Mouse (Mus musculus) brain, adult 2 months (tissue): ENCODE data around the gene Psg26.
"Not testable (repeated sequence)": the region's sequence is repeated elsewhere in the genome, so short reads cannot be mapped to it uniquely, and the experiment has no call there.

Experiments used
- DNase-seq: peaks from one replicate; pipeline ENCODE4 v3.0.0; 2011; ENCODE audit warnings: low read depth, low spot score

The Psg26 gene

DNA sequence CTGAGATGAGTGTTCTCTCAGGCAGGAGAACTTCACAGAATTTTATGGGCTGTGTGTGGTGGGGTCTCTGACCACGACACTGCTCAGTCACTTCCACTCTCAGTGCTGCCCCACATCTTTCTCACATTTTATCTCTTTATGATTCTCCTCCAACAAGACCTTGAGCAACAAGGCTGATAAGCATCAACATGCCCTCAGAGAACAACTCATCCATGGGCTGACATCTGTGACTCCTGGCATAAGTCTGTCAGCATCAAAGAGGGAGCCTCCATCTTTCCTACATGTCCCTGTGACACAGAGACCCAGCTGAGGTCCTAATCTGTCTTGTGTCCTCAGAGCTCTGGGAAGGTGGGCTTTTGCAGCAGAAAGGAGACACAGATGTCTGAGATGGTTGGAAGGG is at the start of gene Psg26:
Gene Psg26 (minus strand): TSS at position 101 of the 400 bp plus-strand sequence.
- no peak for DNase-seq

DNA sequence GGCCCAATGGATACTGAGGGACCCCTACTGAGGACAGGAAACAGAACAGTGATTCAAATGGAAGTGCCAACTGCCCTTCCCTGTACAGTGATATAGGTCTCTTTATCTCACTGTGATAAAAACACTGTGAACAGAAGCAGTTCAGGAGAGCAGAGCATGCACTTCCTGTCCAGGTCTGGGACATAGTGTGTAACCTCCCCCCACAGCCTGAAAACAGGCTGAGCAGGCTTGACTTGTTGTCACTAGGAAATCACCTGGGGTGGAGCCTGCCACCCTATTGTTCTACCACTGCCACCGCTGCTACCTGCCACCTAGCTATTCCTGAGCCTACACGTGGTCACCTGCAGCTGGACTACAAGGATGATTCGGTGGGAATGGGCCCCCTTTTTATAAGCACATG is 49.4 kb upstream of the Psg26 start:
- no peak for DNase-seq

DNA sequence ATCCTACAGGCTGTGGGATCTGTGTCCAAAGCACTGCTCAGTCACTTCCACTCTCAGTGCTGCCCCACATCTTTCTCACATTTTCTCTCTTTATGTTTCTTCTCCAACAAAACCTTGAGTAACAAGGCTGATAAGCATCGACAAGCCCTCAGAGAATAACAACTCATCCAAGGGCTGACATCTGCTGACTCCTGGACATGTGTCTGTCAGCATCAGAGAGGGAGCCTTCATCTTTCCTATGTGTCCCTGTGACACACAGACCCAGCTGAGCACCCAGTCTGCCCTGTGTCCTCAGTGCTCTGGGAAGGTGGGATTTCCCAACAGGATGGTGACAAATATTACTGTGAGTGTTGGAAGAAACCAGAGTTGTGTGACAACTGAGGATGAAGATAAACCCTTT is 48.2 kb upstream of the Psg26 start, which contains the start of gene Psg25:
Gene Psg25 (minus strand): TSS at position 101 of the 400 bp plus-strand sequence.
- DNase-seq, result no peak

DNA sequence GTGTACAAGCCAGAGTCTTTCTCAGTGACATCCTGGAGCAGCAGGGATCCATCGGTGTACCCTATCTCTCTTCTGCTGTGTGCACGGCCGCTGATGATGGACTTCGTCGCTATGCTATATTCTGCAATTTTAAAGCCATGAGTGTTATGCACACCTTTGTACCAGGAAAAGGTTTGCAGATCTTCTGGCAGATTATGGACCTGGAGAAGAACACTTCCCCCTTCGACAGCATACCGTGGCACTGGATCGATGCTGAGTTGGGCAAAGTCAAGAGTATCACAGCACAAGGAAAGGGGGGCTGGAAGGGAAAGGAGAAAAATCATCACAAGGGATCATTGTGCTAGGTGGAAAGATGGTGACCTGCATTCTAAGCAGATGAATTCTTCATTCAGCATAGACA is 40.7 kb upstream of the Psg26 start:
- DNase-seq, result no peak

DNA sequence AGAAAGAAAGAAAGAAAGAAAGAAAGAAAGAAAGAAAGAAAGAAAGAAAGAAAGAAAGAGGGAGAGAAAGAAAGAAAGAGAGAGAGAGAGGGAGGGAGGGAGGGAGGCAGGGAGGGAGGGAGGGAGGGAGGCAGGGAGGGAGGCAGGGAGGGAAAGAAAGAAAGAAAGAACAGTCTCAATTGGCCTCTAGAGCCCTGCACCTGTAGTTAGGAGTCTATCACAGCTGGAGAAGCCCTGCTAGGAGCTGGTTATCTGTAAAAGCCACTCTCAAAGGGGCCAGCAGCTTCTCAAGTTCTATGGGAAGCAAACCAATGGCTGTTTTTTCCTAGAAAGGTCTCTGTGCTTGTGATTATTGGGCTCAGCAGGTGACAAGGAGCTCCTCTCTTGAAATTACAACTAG is 28.9 kb upstream of the Psg26 start:
- DNase-seq, result not testable (repeated sequence)

DNA sequence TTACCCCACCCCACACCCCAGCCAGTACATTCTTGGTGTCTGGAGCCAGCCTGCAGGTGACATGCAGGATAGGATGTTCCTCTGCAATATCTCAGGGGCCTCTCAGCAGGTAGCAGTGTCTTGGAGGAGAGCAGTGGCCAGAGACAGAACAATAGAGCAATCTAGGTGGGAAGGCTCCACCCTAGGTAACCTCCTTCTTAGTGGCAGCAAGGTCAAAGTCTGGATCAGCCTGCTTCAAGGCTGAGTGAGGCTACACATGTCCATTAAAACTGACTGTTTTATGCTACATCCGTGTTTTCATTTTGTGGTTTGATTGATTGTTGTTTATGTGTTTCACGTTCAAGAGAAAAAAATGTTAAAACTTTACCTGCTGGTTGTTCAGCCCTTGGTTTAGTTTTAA is 28.4 kb upstream of the Psg26 start:
- not testable (repeated sequence) for DNase-seq

DNA sequence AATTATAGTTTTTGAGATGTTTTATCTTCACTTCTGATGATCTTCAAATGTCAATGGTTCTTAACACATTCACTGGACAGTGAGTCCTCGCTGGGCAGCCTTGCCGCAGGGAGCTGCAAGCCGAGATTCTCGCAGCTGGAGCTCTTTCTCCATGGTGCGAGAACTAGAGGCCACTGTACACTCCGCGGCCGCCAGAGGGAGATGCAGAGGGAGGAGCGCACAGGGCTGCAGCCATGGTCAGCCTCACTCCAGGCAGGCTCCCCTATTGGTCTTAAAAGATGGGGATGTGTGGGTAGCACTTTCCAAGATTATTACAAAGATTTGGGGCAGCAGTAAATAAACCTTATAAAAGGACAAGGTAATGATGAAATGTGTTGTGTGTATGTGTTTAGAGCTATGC is 27.5 kb upstream of the Psg26 start:
- DNase-seq, result peak; percentile 0

DNA sequence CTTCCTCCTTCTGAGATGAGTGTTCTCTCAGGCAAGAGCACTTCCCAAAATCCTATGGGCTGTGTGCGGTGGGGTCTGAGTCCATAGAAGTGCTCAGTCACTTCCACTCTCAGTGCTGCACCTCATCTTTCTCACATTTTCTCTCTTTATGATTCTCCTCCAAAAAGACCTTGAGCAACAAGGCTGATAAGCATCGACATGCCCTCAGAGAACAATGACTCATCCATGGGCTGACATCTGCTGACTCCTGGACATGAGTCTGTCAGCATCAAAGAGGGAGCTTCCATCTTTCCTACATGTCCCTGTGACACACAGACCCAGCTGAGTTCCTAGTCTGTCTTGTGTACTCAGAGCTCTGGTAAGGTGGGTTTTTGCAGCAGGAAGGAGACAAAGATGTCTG is 52.0 kb downstream of the Psg26 start, which contains the start of gene Psg28:
Gene Psg28 (minus strand): TSS at position 101 of the 400 bp plus-strand sequence.
- DNase-seq, result not testable (repeated sequence)
